Mouse (Mus musculus) frontal cortex, adult (tissue): ENCODE measurements around the gene Cd3e.
"Not testable (repeated sequence)": the region's sequence is repeated elsewhere in the genome, so short reads cannot be mapped to it uniquely, and the experiment has no call there.

Experiments used
- ATAC-seq: cut with Nextera tagmentation; 2 replicates; pipeline ENCODE4 v1.9.2; 2017; ENCODE audit warnings: mild to moderate bottlenecking, moderate library complexity, mixed read lengths; ENCODE audit not compliant: low TSS enrichment

Cd3e gene

DNA sequence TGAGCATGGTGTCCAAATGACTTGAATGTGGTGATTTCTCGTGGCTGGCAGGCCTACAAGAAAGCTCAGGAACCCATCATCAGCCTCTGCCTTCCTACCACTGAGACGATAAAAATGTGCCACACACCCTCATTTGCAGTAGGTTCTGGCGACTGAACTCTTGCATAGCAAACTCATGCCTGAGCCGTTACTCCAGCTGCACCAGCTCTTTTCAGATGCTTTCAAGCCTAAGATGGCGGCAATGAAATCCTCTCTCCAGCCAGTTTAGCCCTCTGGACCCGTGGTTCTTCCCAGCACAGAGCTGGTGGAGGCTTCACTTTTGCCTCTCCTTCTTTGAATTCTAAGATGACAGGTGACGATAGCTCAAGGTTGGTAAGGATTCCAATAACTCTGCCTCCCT lies 29.6 kb downstream of the Cd3e start:
- no peak for ATAC-seq

DNA sequence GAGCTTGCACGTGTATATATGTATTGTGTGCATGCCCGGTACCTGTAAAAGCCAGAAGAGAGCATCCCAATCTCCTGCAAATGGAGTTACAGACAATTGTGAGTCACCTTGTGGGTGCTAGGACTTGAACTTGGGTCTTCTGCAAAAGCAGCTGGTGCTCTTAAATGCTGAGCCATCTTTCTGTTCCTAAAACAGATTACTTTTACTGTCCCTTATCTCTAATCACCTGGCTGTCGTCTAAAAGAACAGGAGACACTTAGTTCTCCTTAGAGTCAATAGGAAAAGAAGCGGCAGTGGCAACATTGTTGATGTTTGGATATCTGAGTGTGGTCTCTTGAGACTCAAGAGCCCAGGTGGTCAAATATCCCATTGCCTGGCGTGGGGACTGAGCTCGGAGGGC lies 31.6 kb downstream of the Cd3e start:
- ATAC-seq: no peak

DNA sequence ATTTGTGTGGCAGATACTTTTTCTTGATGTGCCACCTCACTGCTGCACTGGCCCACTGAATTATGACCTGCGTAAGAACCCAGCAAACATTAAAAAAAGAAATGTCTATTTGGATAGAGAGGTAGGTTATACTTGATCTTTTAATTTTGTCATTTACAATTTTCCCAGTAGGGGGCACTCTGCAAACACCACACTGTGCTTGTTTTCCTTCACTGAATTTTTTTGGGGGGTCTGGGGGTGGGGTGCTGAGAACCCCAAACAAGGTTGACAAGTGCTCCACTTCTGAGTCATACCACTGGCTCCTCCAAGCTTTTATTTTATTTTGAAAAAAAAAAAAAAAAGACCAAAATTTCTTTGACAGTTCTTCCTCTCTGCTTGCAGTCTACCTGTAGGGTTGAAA lies 40.0 kb downstream of the Cd3e start:
- ATAC-seq: no peak

DNA sequence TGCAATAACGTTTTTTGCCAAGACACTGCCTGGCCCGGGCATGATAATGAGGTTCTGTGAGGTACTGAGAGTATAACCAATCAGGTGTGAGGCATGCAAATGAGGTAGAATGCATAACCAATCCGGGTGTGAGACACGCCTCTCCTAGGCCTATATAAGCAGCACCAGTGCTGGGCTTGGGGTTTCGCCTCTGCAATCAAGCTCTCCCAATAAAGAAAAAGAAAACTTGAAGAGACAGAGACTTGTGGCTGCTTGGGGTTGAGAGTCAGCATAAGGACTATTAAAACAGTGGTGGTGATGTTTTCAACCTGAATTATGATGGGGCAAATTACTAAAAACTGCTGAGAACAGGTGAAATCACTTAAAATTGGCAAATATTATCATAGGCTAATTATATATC lies 41.7 kb downstream of the Cd3e start:
- not testable (repeated sequence) for ATAC-seq

DNA sequence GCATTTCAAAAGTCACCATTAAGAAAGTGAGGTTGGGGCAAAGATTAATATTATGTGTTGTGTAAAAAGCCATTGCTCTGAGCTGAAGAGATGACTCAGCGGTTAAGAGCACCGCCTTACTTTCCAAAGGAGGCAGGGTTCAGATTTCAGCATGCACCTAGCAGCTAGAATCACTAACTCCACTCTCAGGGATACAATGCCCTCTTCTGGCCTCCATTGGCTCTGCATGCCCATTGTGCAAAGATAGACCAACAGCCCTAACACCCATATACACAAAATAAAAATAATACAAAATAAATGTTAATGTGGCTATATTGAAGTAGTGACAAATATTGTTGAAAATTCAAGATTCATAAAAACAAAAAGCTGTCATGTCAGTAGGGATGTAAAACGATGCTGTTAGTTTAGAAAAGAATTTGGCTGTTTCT lies 42.6 kb downstream of the Cd3e start:
- ATAC-seq: 0 out of 2 replicates have a peak, but pooled peaks have one; percentile 32

DNA sequence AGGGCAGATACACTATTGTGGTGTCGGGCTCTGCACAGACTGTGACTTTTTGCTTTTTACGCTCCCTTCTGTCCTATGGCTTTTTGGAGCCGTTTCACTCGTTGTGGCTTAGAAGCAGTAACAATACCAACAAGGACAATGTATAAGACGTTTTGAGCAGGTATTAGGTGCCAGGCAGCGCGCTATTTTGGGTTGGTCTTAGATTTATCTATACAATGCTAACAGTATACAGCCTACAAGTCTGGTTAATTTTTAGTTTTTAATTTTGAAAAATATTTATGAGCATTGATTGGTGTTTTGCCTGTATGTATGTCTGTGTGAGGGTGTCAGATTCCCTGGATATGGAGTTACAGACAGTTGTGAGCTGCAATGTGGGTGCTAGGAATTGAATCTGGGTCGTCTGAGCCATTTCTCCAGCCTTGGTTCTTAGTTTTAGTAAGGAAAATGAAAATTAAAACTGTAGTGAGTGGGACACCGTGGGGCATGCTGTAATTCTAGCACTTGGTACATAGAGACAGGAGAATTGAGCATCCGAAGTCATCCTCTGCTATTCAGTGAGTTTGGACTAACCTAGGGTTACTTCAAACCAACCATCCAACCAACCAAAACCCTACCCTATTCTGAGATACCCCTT lies 43.5 kb downstream of the Cd3e start:
- ATAC-seq: no peak

DNA sequence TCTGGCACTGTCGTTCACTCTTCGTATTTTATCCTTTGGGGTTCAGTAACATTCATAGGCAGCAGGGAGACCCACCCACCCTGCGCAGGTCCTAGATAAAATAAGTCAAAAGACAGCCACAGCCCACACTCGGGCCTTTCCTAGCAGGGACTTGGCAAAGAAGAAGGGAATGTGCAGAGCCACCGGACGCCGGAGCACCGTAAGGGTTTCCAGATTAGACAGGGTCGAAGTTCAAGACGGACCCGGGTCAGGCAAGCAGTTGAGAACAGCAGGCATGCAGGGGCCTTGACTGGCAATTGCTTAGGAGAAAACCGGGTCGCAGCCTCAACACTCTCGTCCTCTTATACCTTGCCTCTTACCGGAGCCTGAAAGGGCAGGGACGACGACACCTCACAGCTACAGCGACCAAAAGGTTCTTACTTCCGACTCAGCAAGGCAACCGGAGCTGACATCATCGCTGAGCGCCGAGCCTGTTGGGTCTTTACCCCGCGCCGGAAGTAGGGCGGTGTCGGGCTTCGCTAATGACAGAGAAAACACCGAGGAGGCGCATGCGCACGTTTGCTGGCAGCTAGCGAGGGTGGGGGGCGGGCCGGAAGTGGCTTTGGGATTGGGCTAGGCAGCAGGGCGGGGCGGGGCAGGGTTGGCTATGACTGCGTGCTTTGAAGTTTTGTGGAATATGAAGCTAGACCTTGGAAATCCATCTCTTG lies 44.1 kb downstream of the Cd3e start, which contains the start of gene Ube4a:
Ube4a (minus strand) TSS at position 475 of the 707 bp plus-strand sequence.
- peak; percentile 97 for ATAC-seq

DNA sequence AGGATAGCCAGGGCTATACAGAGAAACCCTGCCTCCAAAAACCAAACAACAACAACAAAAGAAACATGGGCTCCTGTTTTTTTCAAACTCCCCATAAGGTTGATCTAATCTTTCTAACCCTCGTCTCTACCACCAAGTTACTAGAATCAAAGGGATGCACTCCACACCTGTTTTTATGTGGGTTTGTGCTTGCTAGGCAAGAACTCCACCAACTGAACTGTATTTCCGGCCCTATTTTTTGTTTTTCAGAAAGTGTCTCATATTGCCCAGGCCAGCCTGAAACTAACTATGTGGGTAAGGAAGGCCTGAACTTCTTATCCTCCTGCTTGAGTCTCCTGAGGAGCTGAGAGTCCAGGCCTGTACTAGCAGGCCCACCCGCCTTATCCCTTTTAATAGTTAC lies 55.0 kb downstream of the Cd3e start:
- ATAC-seq: no peak
